9 mouse cellular contexts compared by ENCODE assay signal in genomic region chr10:93932861-93933260, GRCm38 (mm10). TPM values are rescaled to one million over a fixed set of nuclear protein-coding genes. Genes with fewer than 3 reads are reported as not detected.
DNase-seq lines count a peak whose midpoint lies in the region; ATAC-seq and TF ChIP-seq lines count a peak whose summit lies in the region.
"Had no signal": no experiment of that assay in that cellular context is flagged by ENCODE, and none has a peak within 500 bp of the region (broad histone marks: within the 10 kb centered on the region; RNA-seq: fewer than 3 reads in every experiment).

No protein-coding gene starts in this region.

- 0 out of 2 replicates have a peak overlapping the region, but pooled peaks have one; percentile 21 for H3K4me2 ChIP-seq in heart, embryonic 14.5 days (ENCODE audit: low read length)
- no peak overlapping the region for H3K4me2 ChIP-seq in embryonic facial prominence, embryonic 15.5 days (replicated peaks)
- H3K4me2 ChIP-seq in stomach, embryonic 16.5 days (ENCODE audit: low read depth, low read length) = no peak overlapping the region
- H3K4me2 ChIP-seq in forebrain, postnatal 0 days (ENCODE audit: low read depth) = no peak overlapping the region

- TF ChIP-seq CTCF in forebrain, postnatal 0 days (IDR thresholded peaks at IDR 0.05; ENCODE audit: low read depth) = no peak

- no peaks in the 10 kb centered on the region for H3K36me3 ChIP-seq in heart, embryonic 14.5 days (ENCODE audit: control insufficient read depth, insufficient read depth, low read length)
- H3K36me3 ChIP-seq in heart, embryonic 10.5 days = no peaks in the 10 kb centered on the region
- no peaks in the 10 kb centered on the region for H3K36me3 ChIP-seq in embryonic facial prominence, embryonic 15.5 days
- H3K36me3 ChIP-seq in stomach, embryonic 16.5 days (ENCODE audit: control insufficient read depth, insufficient read depth, low read length) = no peaks in the 10 kb centered on the region
- H3K36me3 ChIP-seq in forebrain, postnatal 0 days (ENCODE audit: insufficient read depth) = no peaks in the 10 kb centered on the region

- WGBS in heart, embryonic 14.5 days = 30% methylated on average over 5 of the region's 5 CpGs
- 43% methylated on average over 5 of the region's 5 CpGs for WGBS in heart, embryonic 10.5 days
- 36% methylated on average over 5 of the region's 5 CpGs for WGBS in embryonic facial prominence, embryonic 15.5 days
- whole genome bisulfite sequencing in stomach, embryonic 16.5 days = 54% methylated on average over 5 of the region's 5 CpGs
- 61% methylated on average over 5 of the region's 5 CpGs for WGBS in forebrain, postnatal 0 days

- H3K9me3 ChIP-seq in heart, embryonic 14.5 days (ENCODE audit: control insufficient read depth, low read length) = no peaks in the 10 kb centered on the region
- H3K9me3 ChIP-seq in heart, embryonic 10.5 days = no peaks in the 10 kb centered on the region
- no peaks in the 10 kb centered on the region for H3K9me3 ChIP-seq in embryonic facial prominence, embryonic 15.5 days (replicated peaks)
- no peaks in the 10 kb centered on the region for H3K9me3 ChIP-seq in stomach, embryonic 16.5 days (replicated peaks; ENCODE audit: control insufficient read depth, low read length)
- no peaks in the 10 kb centered on the region for H3K9me3 ChIP-seq in forebrain, postnatal 0 days (ENCODE audit: low read length)

- H3K4me1 ChIP-seq in heart, embryonic 14.5 days (ENCODE audit: control insufficient read depth in 2 of 2, insufficient read depth in 2 of 2, low read length in 2 of 2) = peaks cover 9 to 14% of the 10 kb centered on the region in 2 experiments
- H3K4me1 ChIP-seq in heart, embryonic 10.5 days = peaks cover 6% of the 10 kb centered on the region
- peaks cover 22% of the 10 kb centered on the region for H3K4me1 ChIP-seq in embryonic facial prominence, embryonic 15.5 days
- peaks cover 7% of the 10 kb centered on the region; the same call in 1 of the 2 replicates for H3K4me1 ChIP-seq in stomach, embryonic 16.5 days (ENCODE audit: control insufficient read depth, insufficient read depth, low read length)
- H3K4me1 ChIP-seq in forebrain, postnatal 0 days (ENCODE audit: insufficient read depth) = no peaks in the 10 kb centered on the region

- H3K27ac ChIP-seq in heart, embryonic 14.5 days (replicated peaks in 1 of 2; ENCODE audit: control insufficient read depth in 1 of 2, insufficient read depth in 1 of 2, low read depth in 2 of 2, low read length in 2 of 2) = no peak overlapping the region
- no peak overlapping the region for H3K27ac ChIP-seq in heart, embryonic 10.5 days
- H3K27ac ChIP-seq in embryonic facial prominence, embryonic 15.5 days (replicated peaks) = peak overlapping the region; percentile 39
- H3K27ac ChIP-seq in stomach, embryonic 16.5 days (ENCODE audit: low read length) = peak overlapping the region; percentile 48
- no peak overlapping the region for H3K27ac ChIP-seq in forebrain, postnatal 0 days (ENCODE audit: low read depth, low read length)

- H3K9ac ChIP-seq in heart, embryonic 14.5 days (ENCODE audit: low read length) = no peak overlapping the region
- H3K9ac ChIP-seq in embryonic facial prominence, embryonic 15.5 days = no peak overlapping the region
- no peak overlapping the region for H3K9ac ChIP-seq in stomach, embryonic 16.5 days (ENCODE audit: low read length)
- H3K9ac ChIP-seq in forebrain, postnatal 0 days = no peak overlapping the region

- H3K4me3 ChIP-seq in heart, embryonic 14.5 days (ENCODE audit: control insufficient read depth in 1 of 2, insufficient read depth in 1 of 2, low read depth in 1 of 2, low read length in 2 of 2) = no peak overlapping the region
- no peak overlapping the region for H3K4me3 ChIP-seq in heart, embryonic 10.5 days
- no peak overlapping the region for H3K4me3 ChIP-seq in embryonic facial prominence, embryonic 15.5 days (replicated peaks)
- H3K4me3 ChIP-seq in stomach, embryonic 16.5 days (replicated peaks; ENCODE audit: low read length) = no peak overlapping the region
- H3K4me3 ChIP-seq in forebrain, postnatal 0 days (ENCODE audit: low read depth, low read length) = no peak overlapping the region

- ATAC-seq in heart, embryonic 14.5 days (ENCODE audit: insufficient number of reproducible peaks, insufficient read depth, low FRiP score, low read depth) = no peak
- ATAC-seq in embryonic facial prominence, embryonic 15.5 days (ENCODE audit: insufficient number of reproducible peaks, low FRiP score, low TSS enrichment, low read depth) = no peak; the same call in 1 of the 2 replicates
- ATAC-seq in stomach, embryonic 16.5 days (ENCODE audit: insufficient read depth, low FRiP score) = 0 out of 2 replicates have a peak, but pooled peaks have one; percentile 17
- no peak for ATAC-seq in forebrain, postnatal 0 days

- no peaks in the 10 kb centered on the region for H3K27me3 ChIP-seq in heart, embryonic 14.5 days (ENCODE audit: control insufficient read depth, insufficient read depth, low read length)
- no peaks in the 10 kb centered on the region for H3K27me3 ChIP-seq in heart, embryonic 10.5 days (ENCODE audit: insufficient read depth, poor library complexity, severe bottlenecking)
- no peaks in the 10 kb centered on the region for H3K27me3 ChIP-seq in embryonic facial prominence, embryonic 15.5 days
- no peaks in the 10 kb centered on the region for H3K27me3 ChIP-seq in stomach, embryonic 16.5 days (ENCODE audit: control insufficient read depth, insufficient read depth, low read length)
- H3K27me3 ChIP-seq in forebrain, postnatal 0 days (ENCODE audit: insufficient read depth, low read length) = no peaks in the 10 kb centered on the region

- no peak for DNase-seq in heart, embryonic 10.5 days (ENCODE audit: low spot score)
- peak; percentile 51 for DNase-seq in MN1 (ENCODE audit: low spot score)
- no peak for DNase-seq in kidney, adult 11 months
- DNase-seq in forebrain, postnatal 0 days = no peak
- DNase-seq in layer of hippocampus, adult 9-10 months (ENCODE audit: low spot score) = no peak
- DNase-seq: layer of hippocampus, adult 9-11 months had no signal

RNA-seq across cellular contexts. Expression of gene Metap2, which starts 36.0 kb away (rescaled TPM):
- polyA plus RNA-seq in heart, embryonic 14.5 days (2014; fragmentation: Nextera tagmentation; extraction: Ambion mirVana) = 158 and 159 TPM in 2 replicates
- polyA plus RNA-seq in heart, embryonic 10.5 days (2016; fragmentation: Nextera tagmentation; extraction: Ambion mirVana) = 176 and 208 TPM in 2 replicates
- 174 and 185 TPM in 2 replicates for polyA plus RNA-seq in embryonic facial prominence, embryonic 15.5 days (2015; fragmentation: Nextera tagmentation; extraction: Ambion mirVana)
- 191 TPM in 2 replicates for polyA plus RNA-seq in stomach, embryonic 16.5 days (2015; fragmentation: Nextera tagmentation; extraction: Ambion mirVana)
- total RNA-seq in forebrain, postnatal 0 days (2014; rRNA removed) = 89.2 and 106 TPM in 2 replicates
- polyA plus RNA-seq in forebrain, postnatal 0 days (2015; fragmentation: Nextera tagmentation; extraction: Ambion mirVana) = 144 and 146 TPM in 2 replicates

Comparison
In these comparisons a context has a peak if more than half of its experiments do, and no peak if none do; other contexts are left out.
1. H3K27ac ChIP-seq: peak in embryonic facial prominence, embryonic 15.5 days (single experiment) and stomach, embryonic 16.5 days (single experiment); none in heart, embryonic 14.5 days (0 of 2), heart, embryonic 10.5 days (single experiment) and forebrain, postnatal 0 days (single experiment).